Mouse (Mus musculus): ENCODE results near the gene Ttpal.

The Ttpal gene

DNA sequence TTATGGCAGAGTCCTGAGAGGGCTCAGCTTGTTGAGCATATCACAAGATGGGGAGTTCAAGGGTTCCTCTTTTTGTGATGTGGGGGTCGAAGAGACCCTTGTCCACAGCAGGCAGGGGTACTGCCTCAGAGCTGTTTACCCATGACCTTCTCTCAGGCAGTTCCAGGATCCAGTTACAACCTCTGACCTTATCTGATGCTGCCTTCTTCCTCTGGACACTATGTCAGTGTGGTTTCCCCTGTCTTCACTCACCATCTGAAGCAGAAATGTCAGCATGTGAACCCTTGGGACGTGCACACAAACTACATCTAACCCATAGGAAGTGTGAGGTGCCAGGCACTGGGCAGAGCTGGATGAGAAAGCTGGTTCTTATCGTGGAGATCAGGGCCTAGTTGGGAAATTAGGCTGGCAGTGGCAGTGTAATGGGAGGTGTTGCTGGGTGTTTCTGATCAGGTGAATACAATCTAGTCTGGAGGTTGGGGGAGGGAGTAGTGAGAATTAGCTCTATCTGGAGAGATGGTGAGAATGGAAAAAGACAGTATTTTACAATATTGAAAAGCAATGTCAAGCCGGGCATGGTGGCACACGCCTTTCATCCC, 58.1 kb downstream of the Ttpal start:
- no peak for DNase-seq (ENCODE audit: low read depth, low spot score)

DNA sequence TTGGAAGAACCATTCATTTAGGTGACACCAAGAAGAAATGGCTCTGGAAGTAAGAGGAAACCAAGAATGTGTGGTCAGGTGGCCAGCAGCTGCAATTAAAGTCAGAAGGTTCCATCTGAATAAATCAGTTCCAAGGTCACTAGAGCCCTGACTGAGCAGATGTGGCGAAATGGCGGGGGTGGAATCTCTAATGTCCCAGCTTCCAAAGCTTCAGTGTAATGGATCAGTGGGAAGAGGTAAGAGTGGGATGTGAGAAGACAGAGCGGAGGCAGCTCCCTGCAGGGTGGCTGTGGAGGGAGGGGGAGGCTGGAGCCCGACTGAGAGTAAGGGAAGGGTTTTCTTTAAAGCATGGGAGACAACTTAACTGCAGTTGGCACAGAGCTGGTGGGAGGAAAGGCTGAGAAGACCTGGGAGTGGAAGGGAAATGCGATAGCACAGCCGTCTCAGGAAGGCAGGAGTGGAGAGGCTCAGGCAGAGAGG, 59.3 kb downstream of the Ttpal start:
- DNase-seq (ENCODE audit: low read depth, low spot score): no peak

DNA sequence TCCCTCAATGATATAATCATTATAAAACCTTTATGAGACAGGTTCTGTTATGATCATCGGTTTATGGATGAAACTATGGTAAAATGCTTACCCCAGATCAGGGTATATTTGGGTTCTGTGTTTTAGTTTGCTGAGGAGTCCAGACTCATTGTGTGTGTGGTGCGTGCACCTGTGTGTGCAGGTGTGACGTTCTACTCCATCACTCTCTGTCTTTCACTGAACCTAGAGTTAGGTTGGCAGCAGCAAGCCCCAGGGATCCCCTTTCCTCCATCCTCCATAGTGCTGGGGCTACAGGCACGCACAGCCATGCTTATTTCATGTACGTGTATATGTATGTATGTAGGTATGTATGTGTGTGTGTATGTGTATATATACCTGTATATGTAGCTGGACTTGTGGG, 60.0 kb downstream of the Ttpal start:
- no peak for DNase-seq (ENCODE audit: low read depth, low spot score)

DNA sequence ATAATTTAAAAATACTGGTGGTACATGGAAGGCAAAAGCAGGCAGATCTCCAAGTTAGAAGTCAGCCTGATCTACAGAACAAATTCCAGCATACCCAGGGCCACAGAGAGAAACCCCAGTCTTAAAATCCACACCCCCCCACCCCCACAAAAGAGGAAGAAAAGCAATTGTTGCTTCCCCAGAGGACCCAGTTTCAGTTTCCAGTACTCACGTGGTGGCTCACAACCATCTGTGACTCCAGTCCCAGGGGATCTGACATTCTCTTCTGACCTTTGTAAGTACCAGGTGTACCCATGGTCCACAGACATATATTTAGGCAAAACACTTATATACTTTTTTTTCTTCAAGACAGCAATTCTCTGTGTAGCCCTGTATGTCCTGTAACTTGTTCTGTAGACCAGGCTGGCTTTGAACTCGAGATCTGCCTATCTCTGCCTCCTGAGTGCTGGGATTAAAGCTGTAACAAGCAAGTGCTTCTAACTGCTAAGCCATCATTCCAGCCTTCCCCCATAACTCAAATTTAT, 60.6 kb downstream of the Ttpal start:
- DNase-seq (ENCODE audit: low read depth, low spot score): no peak

DNA sequence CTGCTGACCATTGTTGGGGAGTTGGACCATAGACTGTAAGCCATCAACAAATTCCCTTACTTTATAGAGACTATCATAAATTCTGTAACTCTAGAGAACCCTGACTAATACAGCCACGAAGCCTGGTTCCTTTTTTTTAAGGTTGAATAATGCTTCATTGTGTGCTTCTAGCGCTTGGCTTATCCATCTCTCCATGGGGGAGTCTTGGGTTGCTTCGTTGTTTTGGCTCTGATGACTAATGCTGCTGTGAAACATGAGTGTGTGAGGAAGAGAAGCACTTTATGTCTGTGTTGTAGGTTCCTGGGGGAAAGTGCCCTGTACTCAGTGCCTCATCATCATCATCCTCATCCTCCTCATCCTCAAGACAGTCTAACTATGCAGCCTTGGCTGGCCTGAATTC, 61.8 kb downstream of the Ttpal start:
- DNase-seq (ENCODE audit: low read depth, low spot score): no peak

DNA sequence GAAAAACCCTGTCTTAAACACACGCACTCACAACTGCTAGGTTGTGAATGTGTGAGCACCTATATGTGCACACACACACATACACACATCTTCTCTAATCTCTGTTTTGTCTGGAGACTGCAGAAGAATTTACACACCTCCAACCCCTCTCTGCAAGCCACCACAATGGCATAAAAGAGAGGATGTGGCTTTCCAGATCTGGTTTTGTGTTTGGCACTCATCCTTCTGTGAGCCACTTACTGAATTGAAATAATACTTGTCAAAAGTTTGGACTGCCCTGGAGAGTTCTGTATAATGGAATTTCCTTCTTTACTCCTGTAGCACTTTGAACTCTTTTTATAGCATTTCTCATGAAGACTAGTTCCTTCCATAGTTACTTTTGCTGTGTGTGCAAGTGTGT, 64.9 kb downstream of the Ttpal start:
- peak; percentile 24 for DNase-seq (ENCODE audit: low read depth, low spot score)

Data from CD4-positive helper T cell, adult 2 months (primary cell).